Mouse (Mus musculus): Measurements from ENCODE around the gene Vps33b.
A peak's percentile ranks its signal among the peaks of the same experiment; 100 is the strongest.
"Not testable (repeated sequence)": the region's sequence is repeated elsewhere in the genome, so short reads cannot be mapped to it uniquely, and the experiment has no call there.

Gene Vps33b

DNA sequence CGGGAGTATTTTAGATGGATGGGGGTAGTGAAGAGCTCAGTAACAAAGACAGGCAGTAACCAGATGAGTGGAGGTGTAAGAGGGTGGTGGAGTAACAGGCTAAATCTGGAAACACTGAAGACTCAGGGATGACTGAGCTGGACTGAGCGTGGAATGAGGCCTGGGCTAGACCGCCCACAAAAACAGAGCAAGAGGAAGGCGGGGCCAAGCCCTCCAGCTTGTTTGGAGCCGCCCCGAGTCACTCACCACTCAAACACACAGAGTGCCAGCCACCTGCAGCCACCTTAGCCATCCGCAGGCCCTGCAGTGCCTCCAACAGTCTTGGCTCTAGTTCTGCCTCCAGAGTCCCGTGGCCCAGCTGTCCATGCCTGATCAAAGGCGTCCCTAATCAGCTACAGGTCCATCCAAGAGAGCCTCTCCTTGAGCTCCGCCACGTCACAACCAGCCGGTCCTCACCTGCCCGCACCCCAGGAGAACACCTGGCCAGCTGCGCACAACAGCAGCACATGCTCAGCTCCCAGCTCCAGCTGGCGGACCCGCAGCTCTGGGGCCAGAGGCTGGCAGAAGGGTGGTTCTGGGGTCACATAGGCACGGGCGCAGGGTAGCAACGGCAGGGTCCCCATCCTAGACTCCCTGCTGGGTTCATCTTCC is 50.5 kb downstream of the Vps33b start:
- DNase-seq = no peak

DNA sequence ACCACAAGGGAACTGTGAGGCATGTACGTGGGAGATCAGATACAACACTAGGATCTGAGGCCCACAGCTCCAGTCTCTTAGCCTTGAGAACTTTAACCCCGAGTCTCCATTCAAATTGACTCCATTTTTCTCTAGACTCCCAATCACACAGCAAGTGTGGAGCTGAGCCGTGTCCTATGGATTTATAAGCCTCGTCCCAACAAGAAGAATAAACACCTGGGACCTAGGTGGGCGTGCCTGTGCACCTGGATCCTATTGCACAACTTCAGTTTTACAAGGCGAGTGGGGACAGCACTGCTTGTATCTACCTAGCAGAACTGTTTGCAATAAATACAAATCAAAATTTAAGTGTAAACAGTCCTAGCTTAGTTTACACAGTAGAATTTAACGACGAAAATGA is 53.9 kb downstream of the Vps33b start:
- DNase-seq = no peak

- peak; percentile 96 for DNase-seq
Observed at GRCm38 (mm10) chr7:80324043-80324815, 54.8 kb downstream of the Vps33b start, which contains the start of gene Rccd1. Rccd1 (minus strand) TSS chr7:80324454.

- not testable (repeated sequence) for DNase-seq
Observed at GRCm38 (mm10) chr7:80324816-80325119, 55.3 kb downstream of the Vps33b start.

DNA sequence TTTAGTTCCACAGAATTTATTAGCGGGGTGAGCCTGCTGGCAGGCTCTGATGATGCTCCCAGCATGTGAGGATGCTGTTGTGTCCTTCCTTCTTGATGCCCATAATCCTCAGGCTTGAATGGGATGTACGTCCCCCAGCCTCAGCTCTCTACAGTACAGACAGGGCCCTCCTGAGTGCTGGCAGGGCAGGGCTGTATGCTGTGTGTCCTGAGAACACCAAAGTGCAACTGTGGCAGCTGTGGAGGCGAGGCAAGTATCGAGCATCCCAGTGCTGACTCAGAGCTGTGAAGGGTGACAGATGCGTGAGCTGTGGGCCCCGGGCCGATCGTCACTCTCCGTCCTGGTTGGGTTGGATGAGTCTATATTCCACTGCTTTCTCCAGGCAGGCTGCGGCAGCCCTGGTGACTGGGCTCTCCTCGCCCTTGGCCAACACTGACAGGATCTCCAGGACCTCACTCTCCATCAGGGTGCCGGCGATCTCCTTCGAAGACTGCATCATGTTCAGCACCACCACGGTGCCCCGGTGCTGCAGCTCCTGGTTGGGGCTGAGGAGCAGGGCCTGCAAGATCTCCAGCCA is 55.9 kb downstream of the Vps33b start:
- no peak for DNase-seq

- DNase-seq = no peak
Observed at GRCm38 (mm10) chr7:80326076-80326475, 56.6 kb downstream of the Vps33b start.

- DNase-seq = no peak
Observed at GRCm38 (mm10) chr7:80330278-80330677, 60.8 kb downstream of the Vps33b start.

DNA sequence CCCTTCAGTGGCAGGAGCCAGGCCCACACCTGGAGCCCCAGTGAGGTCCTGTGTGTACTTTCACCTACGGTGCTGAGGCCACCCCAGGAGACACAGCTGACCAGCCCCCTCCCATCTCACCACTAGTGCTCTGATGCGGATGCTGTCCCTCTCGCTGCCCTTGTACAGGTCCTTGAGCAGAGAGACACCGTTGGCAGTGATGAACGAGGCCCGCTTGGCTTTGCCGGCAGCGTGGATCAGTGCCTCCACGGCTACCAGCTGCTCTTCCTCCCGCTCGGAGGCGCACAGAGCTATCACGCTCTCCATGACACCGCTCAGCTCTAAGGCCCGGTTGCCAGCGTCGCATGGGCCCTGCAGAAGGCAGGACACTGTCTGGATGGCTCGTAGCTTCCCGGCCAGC is 62.0 kb downstream of the Vps33b start:
- DNase-seq = no peak

GRCm38 (mm10) chr7:80334848-80335247 is 65.4 kb downstream of the Vps33b start:
- DNase-seq = no peak

- DNase-seq = no peak
Observed at GRCm38 (mm10) chr7:80336932-80337331, 67.5 kb downstream of the Vps33b start.

DNA sequence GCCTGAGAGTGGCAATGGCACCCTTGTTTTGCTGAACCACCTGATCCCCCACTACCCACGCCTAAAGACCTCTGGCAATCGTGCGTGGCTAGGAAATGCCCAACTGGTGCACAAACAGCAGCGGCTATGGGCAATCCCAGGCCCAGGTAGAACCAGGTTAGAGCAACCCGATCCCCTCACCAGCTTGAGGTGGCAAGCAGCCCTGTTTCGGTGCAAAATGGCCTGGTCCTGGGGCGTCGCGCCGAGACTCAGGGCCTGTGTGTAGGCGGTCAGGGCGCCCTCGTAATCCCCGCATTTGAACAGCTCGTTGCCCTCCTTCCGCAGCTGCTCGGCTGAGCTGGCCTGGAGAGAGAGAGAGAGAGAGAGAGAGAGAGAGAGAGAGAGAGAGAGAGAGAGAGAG is 69.9 kb downstream of the Vps33b start:
- DNase-seq = no peak

- peak; percentile 98 for DNase-seq
Observed at GRCm38 (mm10) chr7:80339793-80340628, 70.6 kb downstream of the Vps33b start.

DNA sequence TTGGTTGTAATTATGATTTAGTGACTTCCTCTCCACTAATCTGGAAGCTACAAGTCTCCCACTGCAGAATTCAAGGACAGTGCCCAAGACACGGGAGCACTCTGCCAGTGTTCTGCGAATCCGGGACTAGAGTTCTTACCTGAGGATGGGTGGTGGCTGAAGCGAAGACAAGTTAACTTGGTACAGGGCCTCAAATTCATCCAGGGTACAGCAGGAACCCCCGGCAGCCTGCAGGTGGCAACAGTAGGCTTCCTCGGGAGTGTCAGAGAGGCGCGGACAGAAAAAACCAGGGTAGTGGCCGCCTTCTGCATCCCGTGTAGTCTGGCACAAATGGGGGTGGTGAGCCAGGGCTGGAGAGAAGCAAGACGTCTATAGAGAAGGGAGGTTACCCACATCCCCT is 71.3 kb downstream of the Vps33b start, which contains the start of gene Unc45a:
TSS of gene Unc45a (minus strand) at position 213 of the 400 bp plus-strand sequence.
- DNase-seq = peak; percentile 76
